Mouse (Mus musculus) adrenal gland, postnatal 25 days (tissue): ENCODE data around the gene Ak9. TPM values are rescaled to one million over a fixed set of nuclear protein-coding genes. Genes with fewer than 3 reads are reported as not detected.

Experiments
- total RNA-seq: library from RNA; stranded (reverse); gene quantifications from 2 replicates; pipeline ENCODE4 v1.2.3, GENCODE M21; 2021

The Ak9 gene
- total RNA-seq, 1 experiment from 2014 or later = 0.06 TPM

Other genes with a start within 250 kb of the Ak9 start
- not detected in 2 replicates for gene Gpr6, start 231.7 kb upstream of the Ak9 start, total RNA-seq
- 16.7 and 22.8 TPM in 2 replicates for gene Fig4, start 720 bp upstream of the Ak9 start, total RNA-seq
- 21.8 and 26.0 TPM in 2 replicates for gene Zbtb24, start 146.4 kb downstream of the Ak9 start, total RNA-seq
- gene Mical1, start 172.3 kb downstream of the Ak9 start, total RNA-seq = 10.4 and 11.8 TPM in 2 replicates
- 27.2 and 36.3 TPM in 2 replicates for gene Smpd2, start 186.4 kb downstream of the Ak9 start, total RNA-seq
- gene Ppil6, start 186.5 kb downstream of the Ak9 start, total RNA-seq = 1.7 TPM in 1 of 2 replicates, not detected in the other
- gene Cd164, start 215.4 kb downstream of the Ak9 start, total RNA-seq = 213 and 238 TPM in 2 replicates